Mouse (Mus musculus) CH12.LX (cell line): ENCODE measurements around the gene Kdm4b. TPM values are rescaled to one million over a fixed set of nuclear protein-coding genes. Genes with fewer than 3 reads are reported as not detected.

Experiments
- DNase-seq: peaks from one replicate; pipeline ENCODE4 v3.0.0-alpha.2; 2013; ENCODE audit errors: extremely low read depth
- H3K27ac ChIP-seq: 2 replicates; pipeline ENCODE4 v1.5.1; 2012; ENCODE audit warnings: low read depth, mild to moderate bottlenecking, control low read depth, moderate library complexity; ENCODE audit not compliant: insufficient read depth
- H3K27me3 ChIP-seq: replicated peaks from 2 replicates; pipeline ENCODE3; 2012; ENCODE audit warnings: inconsistent platforms
- H3K36me3 ChIP-seq, 2 experiments: replicated peaks in 1 of 2; 2 replicates each; pipeline versions ENCODE3 to v1.6.1; 2012; ENCODE audit warnings: inconsistent platforms in 1 of 2, low read length in 1 of 2, mild to moderate bottlenecking in 1 of 2, mixed read lengths in 1 of 2, moderate library complexity in 1 of 2; ENCODE audit not compliant: control insufficient read depth in 1 of 2, insufficient read depth in 1 of 2
- H3K4me1 ChIP-seq, 2 experiments: 2 replicates each; pipeline ENCODE4 v1.6.1; 2012; ENCODE audit warnings: inconsistent platforms in 1 of 2, moderate library complexity in 1 of 2; ENCODE audit not compliant: insufficient read depth in 2 of 2, control insufficient read depth in 1 of 2
- H3K4me2 ChIP-seq: 2 replicates; pipeline ENCODE4 v1.6.1; 2012; ENCODE audit warnings: low read depth, mild to moderate bottlenecking, control low read depth; ENCODE audit not compliant: poor library complexity, insufficient read depth, severe bottlenecking
- H3K4me3 ChIP-seq, 3 experiments: fragments of 150-350 bp in 1 of 3; sonication (generic) in 1 of 3; replicated peaks in 1 of 3; 2 replicates each; pipeline versions ENCODE3 to v1.5.1; 2011 to 2012; ENCODE audit warnings: low read depth in 2 of 3, low read length in 2 of 3, mild to moderate bottlenecking in 2 of 3, moderate library complexity in 2 of 3, control low read depth in 1 of 3, improper control_type of control experiment in 1 of 3, inconsistent platforms in 1 of 3, mixed read lengths in 1 of 3; ENCODE audit not compliant: poor library complexity in 1 of 3
- H3K79me2 ChIP-seq: replicated peaks from 2 replicates; pipeline ENCODE4 v1.6.1; 2012; ENCODE audit warnings: mild to moderate bottlenecking, moderate library complexity; ENCODE audit not compliant: control insufficient read depth, poor library complexity, insufficient read depth, severe bottlenecking; ENCODE audit errors: extremely low read depth
- H3K9ac ChIP-seq: 2 replicates; pipeline ENCODE4 v1.6.1; 2012; ENCODE audit warnings: low read depth, mild to moderate bottlenecking, control low read depth, moderate library complexity; ENCODE audit not compliant: insufficient read depth
- H3K9me3 ChIP-seq: replicated peaks from 2 replicates; pipeline ENCODE3; 2012; ENCODE audit warnings: low read length, inconsistent platforms, mixed read lengths
- BHLHE40 ChIP-seq: IDR thresholded peaks from 2 replicates; pipeline ENCODE4 v1.6.1; 2011; ENCODE audit warnings: mild to moderate bottlenecking, low read depth, low read length, improper control_type of control experiment
- CHD1 ChIP-seq: IDR thresholded peaks from 2 replicates; pipeline ENCODE4 v1.6.1; 2012; ENCODE audit warnings: low read depth, low read length, improper control_type of control experiment, inconsistent platforms
- CHD2 ChIP-seq: IDR thresholded peaks from 2 replicates; pipeline ENCODE4 v1.6.1; 2011; ENCODE audit warnings: low read length, improper control_type of control experiment
- E2F4 ChIP-seq: IDR thresholded peaks from 2 replicates; pipeline ENCODE4 v1.6.1; 2011; ENCODE audit warnings: low read depth, low read length, improper control_type of control experiment; ENCODE audit not compliant: insufficient replicate concordance
- EP300 ChIP-seq: IDR thresholded peaks from 2 replicates; pipeline ENCODE4 v1.6.1; 2011; ENCODE audit warnings: low read length, improper control_type of control experiment
- ETS1 ChIP-seq: conservative IDR thresholded peaks from 2 replicates; pipeline ENCODE4 v1.6.1; 2012; ENCODE audit warnings: low read depth, mild to moderate bottlenecking, inconsistent platforms, low read length, improper control_type of control experiment, moderate library complexity
- HCFC1 ChIP-seq: IDR thresholded peaks from 2 replicates; pipeline ENCODE4 v1.6.1; 2012; ENCODE audit warnings: low read depth, mild to moderate bottlenecking, inconsistent platforms, low read length, improper control_type of control experiment
- IRF4 ChIP-seq: IDR thresholded peaks from 2 replicates; pipeline ENCODE4 v1.6.1; 2014; ENCODE audit warnings: low read depth, mild to moderate bottlenecking, inconsistent platforms, low read length, improper control_type of control experiment
- JUN ChIP-seq: IDR thresholded peaks from 2 replicates; pipeline ENCODE4 v1.6.1; 2011; ENCODE audit warnings: low read depth, mild to moderate bottlenecking, low read length, improper control_type of control experiment, moderate library complexity; ENCODE audit not compliant: insufficient read depth
- JUND ChIP-seq: conservative IDR thresholded peaks from 2 replicates; pipeline ENCODE4 v1.6.1; 2011; ENCODE audit warnings: low read depth, low read length, improper control_type of control experiment
- MAX ChIP-seq: IDR thresholded peaks from 2 replicates; pipeline ENCODE4 v1.6.1; 2011; ENCODE audit warnings: low read length, improper control_type of control experiment
- MAZ ChIP-seq: IDR thresholded peaks from 2 replicates; pipeline ENCODE4 v1.6.1; 2012; ENCODE audit warnings: low read depth, mild to moderate bottlenecking, inconsistent platforms, low read length, improper control_type of control experiment, moderate library complexity
- MEF2A ChIP-seq: IDR thresholded peaks from 2 replicates; pipeline ENCODE4 v1.6.1; 2014; ENCODE audit warnings: low read depth, mild to moderate bottlenecking, inconsistent platforms, low read length, improper control_type of control experiment, borderline replicate concordance
- MXI1 ChIP-seq: IDR thresholded peaks from 2 replicates; pipeline ENCODE4 v1.6.1; 2011; ENCODE audit warnings: mild to moderate bottlenecking, low read depth, low read length, improper control_type of control experiment
- MYC ChIP-seq: IDR thresholded peaks from 2 replicates; pipeline ENCODE4 v1.6.1; 2011; ENCODE audit warnings: low read depth, mild to moderate bottlenecking, improper control_type of control experiment, low read length
- NELFE ChIP-seq: IDR thresholded peaks from 2 replicates; pipeline ENCODE4 v1.6.1; 2011; ENCODE audit warnings: low read depth, low read length, improper control_type of control experiment
- PAX5 ChIP-seq: IDR thresholded peaks from 2 replicates; pipeline ENCODE4 v1.6.1; 2012; ENCODE audit warnings: low read length, inconsistent platforms, mixed read lengths
- POLR2A ChIP-seq: IDR thresholded peaks from 2 replicates; pipeline ENCODE4 v1.6.1; 2011; ENCODE audit warnings: low read depth, mild to moderate bottlenecking, improper control_type of control experiment, low read length
- POLR2AphosphoS2 ChIP-seq: IDR thresholded peaks from 2 replicates; pipeline ENCODE4 v1.6.1; 2011; ENCODE audit warnings: low read depth, low read length, improper control_type of control experiment
- RAD21 ChIP-seq: IDR thresholded peaks from 2 replicates; pipeline ENCODE4 v1.6.1; 2011; ENCODE audit warnings: low read depth, mild to moderate bottlenecking, low read length, improper control_type of control experiment, moderate library complexity
- SMC3 ChIP-seq: IDR thresholded peaks from 2 replicates; pipeline ENCODE4 v1.6.1; 2011; ENCODE audit warnings: low read depth, low read length, improper control_type of control experiment
- TCF12 ChIP-seq: IDR thresholded peaks from 2 replicates; pipeline ENCODE4 v1.6.1; 2014; ENCODE audit warnings: low read depth, mild to moderate bottlenecking, inconsistent platforms, low read length, improper control_type of control experiment
- UBTF ChIP-seq: IDR thresholded peaks from 2 replicates; pipeline ENCODE4 v1.6.1; 2012; ENCODE audit warnings: low read depth, mild to moderate bottlenecking, inconsistent platforms, low read length, improper control_type of control experiment, moderate library complexity
- USF1 ChIP-seq: IDR thresholded peaks from 2 replicates; pipeline ENCODE4 v1.6.1; 2014; ENCODE audit warnings: low read depth, mild to moderate bottlenecking, inconsistent platforms, low read length, improper control_type of control experiment
- USF2 ChIP-seq: conservative IDR thresholded peaks from 2 replicates; pipeline ENCODE4 v1.6.1; 2011; ENCODE audit warnings: low read depth, low read length, improper control_type of control experiment
- ZMIZ1 ChIP-seq: IDR thresholded peaks from 2 replicates; pipeline ENCODE4 v1.6.1; 2012; ENCODE audit warnings: low read depth, mild to moderate bottlenecking, inconsistent platforms, low read length, improper control_type of control experiment
- dilution Hi-C: fragments of 300-500 bp; cut with MboI; formaldehyde crosslinking; loops from 2 replicates; pipeline ENCODE4 v1.14.3; 2020; ENCODE audit warnings: low sequenced_read_pairs; ENCODE audit not compliant: extremely low pct_unique_long_range_greater_than_20kb, extremely low pct_ligation_motif_present
- in situ Hi-C: fragments of 300-500 bp; cut with MboI; formaldehyde crosslinking; loops from 3 replicates; pipeline ENCODE4 v1.14.3; 2019; ENCODE audit warnings: low sequenced_read_pairs, low pct_ligation_motif_present, low pct_unique_long_range_greater_than_20kb, mixed read lengths
- polyA plus RNA-seq: library from polyadenylated mRNA; unstranded; fragments of >175 nt; gene quantifications from 2 replicates; pipeline ENCODE4 v1.2.1, GENCODE M21; 2012; ENCODE audit warnings: low read depth; ENCODE audit not compliant: insufficient read length
- total RNA-seq, 2 experiments: library from RNA; depleted of rRNA; stranded (reverse); fragments of 300-350 nt in 1 of 2; fragments of >200 nt in 1 of 2; gene quantifications; 2 replicates each; pipeline ENCODE4 v1.2.3; 2012 to 2014

The Kdm4b gene
- total and polyA plus RNA-seq, 3 experiments: 12.3 to 19.5 (median 14.2) TPM

- H3K36me3 ChIP-seq: peaks cover 20 to 28% of the 10 kb centered on the region in 2 experiments
- no peaks in the 10 kb centered on the region for H3K9me3 ChIP-seq
- peak overlapping the region; percentile 61 for H3K9ac ChIP-seq
- H3K4me2 ChIP-seq: peak overlapping the region; percentile 77
- peaks cover 24 to 57% of the 10 kb centered on the region in 2 experiments for H3K4me1 ChIP-seq
- in situ Hi-C loops: no loop called here
- DNase-seq: no peak
- no peaks in the 10 kb centered on the region for H3K27me3 ChIP-seq
- H3K79me2 ChIP-seq: no peaks in the 10 kb centered on the region
- peak overlapping the region; percentile 34 for H3K27ac ChIP-seq
- TF ChIP-seq BHLHE40: peak; percentile 52
- no peak for TF ChIP-seq ETS1
- 0 out of 2 replicates have a peak, but pooled peaks have one; percentile 16 for TF ChIP-seq EP300
- no peak for TF ChIP-seq PAX5
- peak; percentile 54; the same call in 1 of the 2 replicates for TF ChIP-seq HCFC1
- TF ChIP-seq ZMIZ1: no peak
- peak; percentile 50; the same call in 1 of the 2 replicates for TF ChIP-seq MAX
- TF ChIP-seq MYC: 0 out of 2 replicates have a peak, but pooled peaks have one; percentile 20
- TF ChIP-seq MXI1: peak; percentile 48; the same call in 1 of the 2 replicates
- no peak for TF ChIP-seq CHD2
- TF ChIP-seq, all 38 proteins: peak for 6
- H3K4me3 ChIP-seq: peak overlapping the region; percentile 67 to 84 (median 67)
- dilution Hi-C loops: no loop called here
Observed at GRCm38 (mm10) chr17:56289371-56290331, 36.2 kb upstream of the Kdm4b start.

GRCm38 (mm10) chr17:56290388-56291170, 35.3 kb upstream of the Kdm4b start:
- Histone ChIP-seq H3K79me2 (no peaks in the 10 kb centered on the region), H3K4me1 (peaks cover 24 to 57% of the 10 kb centered on the region in 2 experiments), H3K4me2 (peak overlapping the region; percentile 81), H3K27me3 (no peaks in the 10 kb centered on the region), H3K27ac (peak overlapping the region; percentile 57), H3K9ac (peak overlapping the region; percentile 68), H3K9me3 (no peaks in the 10 kb centered on the region), H3K4me3 (peak overlapping the region; percentile 67 to 84 (median 67)), H3K36me3 (peaks cover 10 to 18% of the 10 kb centered on the region in 2 experiments)
- in situ Hi-C loops: no loop called here
- peak; percentile 94 for DNase-seq
- dilution Hi-C loops: no loop called here
- peak; percentile 16; the same call in 1 of the 2 replicates for TF ChIP-seq MXI1
- TF ChIP-seq USF1: no peak
- TF ChIP-seq TCF12: peak; percentile 57; the same call in 1 of the 2 replicates
- no peak for TF ChIP-seq POLR2AphosphoS2
- TF ChIP-seq CHD1: no peak
- no peak for TF ChIP-seq UBTF
- peak; percentile 68; the same call in 1 of the 2 replicates for TF ChIP-seq MAZ
- 0 out of 2 replicates have a peak, but pooled peaks have one; percentile 42 for TF ChIP-seq HCFC1
- TF ChIP-seq EP300: no peak
- no peak for TF ChIP-seq MEF2A
- TF ChIP-seq SMC3: no peak
- no peak for TF ChIP-seq RAD21
- TF ChIP-seq MAX: no peak; the same call in 1 of the 2 replicates
- no peak; the same call in none of the 2 replicates for TF ChIP-seq ZMIZ1
- TF ChIP-seq JUN: no peak
- no peak for TF ChIP-seq USF2
- no peak for TF ChIP-seq MYC
- peak; percentile 48 for TF ChIP-seq NELFE
- TF ChIP-seq ETS1: no peak
- TF ChIP-seq E2F4: no peak
- no peak for TF ChIP-seq JUND
- TF ChIP-seq PAX5: no peak
- no peak for TF ChIP-seq IRF4
- TF ChIP-seq BHLHE40: peak; percentile 51
- peak; percentile 63 for TF ChIP-seq POLR2A
